28 mouse cellular contexts compared by ENCODE assay signal in genomic region chr6:40894716-40895115, GRCm38 (mm10). TPM values are rescaled to one million over a fixed set of nuclear protein-coding genes. Genes with fewer than 3 reads are reported as not detected.
"Had no signal": no experiment of that assay in that cellular context is flagged by ENCODE, and none has a peak within 500 bp of the region (broad histone marks: within the 10 kb centered on the region; RNA-seq: fewer than 3 reads in every experiment).

No protein-coding gene starts in this region.

- H3K27ac ChIP-seq: limb, embryonic 12.5 days; limb, embryonic 15.5 days; liver, embryonic 14.5 days; lung, embryonic 15.5 days; macrophage; midbrain, embryonic 12.5 days; midbrain, embryonic 15.5 days; neural tube, embryonic 13.5 days had no signal

- H3K27me3 ChIP-seq: limb, embryonic 12.5 days; limb, embryonic 15.5 days; lung, embryonic 15.5 days; midbrain, embryonic 12.5 days; midbrain, embryonic 15.5 days; neural tube, embryonic 13.5 days had no signal

- H3K4me1 ChIP-seq: limb, embryonic 12.5 days; limb, embryonic 15.5 days; lung, embryonic 15.5 days; midbrain, embryonic 12.5 days; midbrain, embryonic 15.5 days; neural tube, embryonic 13.5 days had no signal

- H3K9ac ChIP-seq: limb, embryonic 12.5 days; limb, embryonic 15.5 days; liver, embryonic 14.5 days; lung, embryonic 15.5 days; midbrain, embryonic 12.5 days; midbrain, embryonic 15.5 days; neural tube, embryonic 13.5 days had no signal

- H3K36me3 ChIP-seq: limb, embryonic 12.5 days; limb, embryonic 15.5 days; lung, embryonic 15.5 days; midbrain, embryonic 12.5 days; midbrain, embryonic 15.5 days; neural tube, embryonic 13.5 days had no signal

- ATAC-seq: midbrain, embryonic 15.5 days had no signal

- DNase-seq: kidney, adult 2 months; kidney, postnatal 10 days; kidney, postnatal 36 days; left cerebral cortex, postnatal 4 days; lung, adult 18-20 months; lung, postnatal 10 days; thymus, adult 18-20 months; thymus, postnatal 36 days had no signal

- H3K9me3 ChIP-seq: limb, embryonic 12.5 days; limb, embryonic 15.5 days; lung, embryonic 15.5 days; midbrain, embryonic 12.5 days; midbrain, embryonic 15.5 days; neural tube, embryonic 13.5 days had no signal

- H3K4me3 ChIP-seq: limb, embryonic 12.5 days; limb, embryonic 15.5 days; lung, embryonic 15.5 days; midbrain, embryonic 12.5 days; midbrain, embryonic 15.5 days; neural tube, embryonic 13.5 days had no signal

- H3K4me2 ChIP-seq: limb, embryonic 12.5 days; limb, embryonic 15.5 days; lung, embryonic 15.5 days; midbrain, embryonic 12.5 days; midbrain, embryonic 15.5 days; neural tube, embryonic 13.5 days had no signal

RNA-seq across cellular contexts. Expression of gene Prss58, which starts 5.5 kb away (rescaled TPM):
- total RNA-seq: layer of hippocampus, adult 8-10 months; layer of hippocampus, postnatal 10 days; left cerebral cortex, adult 8-10 months; left cerebral cortex, postnatal 14 days; left cerebral cortex, postnatal 4 days; megakaryocyte, adult 5-6 weeks; neutrophil, adult 5-6 weeks had no signal
- polyA plus RNA-seq: kidney, adult 2 months; kidney, embryonic 14.5 days; limb, embryonic 12.5 days; limb, embryonic 15.5 days; liver, embryonic 14.5 days; lung, embryonic 15.5 days; macrophage; midbrain, embryonic 12.5 days; midbrain, embryonic 15.5 days; neural tube, embryonic 13.5 days; small intestine, adult 2 months; spleen, adult 2 months; stomach, embryonic 16.5 days; urinary bladder, adult 2 months had no signal

RNA-seq across cellular contexts. Expression of gene Moxd2, which starts 7.4 kb away (rescaled TPM):
- total RNA-seq: layer of hippocampus, adult 8-10 months; layer of hippocampus, postnatal 10 days; left cerebral cortex, adult 8-10 months; left cerebral cortex, postnatal 14 days; left cerebral cortex, postnatal 4 days; megakaryocyte, adult 5-6 weeks; neutrophil, adult 5-6 weeks had no signal
- polyA plus RNA-seq: kidney, adult 2 months; kidney, embryonic 14.5 days; limb, embryonic 12.5 days; limb, embryonic 15.5 days; liver, embryonic 14.5 days; lung, embryonic 15.5 days; macrophage; midbrain, embryonic 12.5 days; midbrain, embryonic 15.5 days; neural tube, embryonic 13.5 days; small intestine, adult 2 months; spleen, adult 2 months; stomach, embryonic 16.5 days; urinary bladder, adult 2 months had no signal

RNA-seq across cellular contexts. Expression of gene 1700074P13Rik, which starts 45.6 kb away (rescaled TPM):
- total RNA-seq: layer of hippocampus, adult 8-10 months; layer of hippocampus, postnatal 10 days; left cerebral cortex, adult 8-10 months; left cerebral cortex, postnatal 14 days; left cerebral cortex, postnatal 4 days; megakaryocyte, adult 5-6 weeks; neutrophil, adult 5-6 weeks had no signal
- polyA plus RNA-seq: kidney, embryonic 14.5 days; limb, embryonic 12.5 days; limb, embryonic 15.5 days; liver, embryonic 14.5 days; lung, embryonic 15.5 days; macrophage; midbrain, embryonic 12.5 days; midbrain, embryonic 15.5 days; neural tube, embryonic 13.5 days; small intestine, adult 2 months; spleen, adult 2 months; stomach, embryonic 16.5 days; urinary bladder, adult 2 months had no signal

RNA-seq across cellular contexts. Expression of gene Gm4744, which starts 57.0 kb away (rescaled TPM):
- total RNA-seq: layer of hippocampus, adult 8-10 months; layer of hippocampus, postnatal 10 days; left cerebral cortex, adult 8-10 months; left cerebral cortex, postnatal 14 days; left cerebral cortex, postnatal 4 days; megakaryocyte, adult 5-6 weeks; neutrophil, adult 5-6 weeks had no signal
- polyA plus RNA-seq: kidney, adult 2 months; kidney, embryonic 14.5 days; limb, embryonic 12.5 days; limb, embryonic 15.5 days; liver, embryonic 14.5 days; lung, embryonic 15.5 days; macrophage; midbrain, embryonic 12.5 days; midbrain, embryonic 15.5 days; neural tube, embryonic 13.5 days; small intestine, adult 2 months; spleen, adult 2 months; stomach, embryonic 16.5 days; testis, adult 2 months; urinary bladder, adult 2 months had no signal
